In genomic region chr10:80030736-80031135, GRCm38 (mm10) we compare ENCODE assay signal across 1 mouse cellular context.
TF ChIP-seq lines count a peak whose summit lies in the region.

No protein-coding gene starts in this region.

TF ChIP-seq in CH12.LX, 34 proteins besides CTCF, POLR2A, EP300 and RAD21:
- TF ChIP-seq MYC (IDR thresholded peaks at IDR 0.05; ENCODE audit: low read depth, low read length): no peak
- TF ChIP-seq ZC3H11A (IDR thresholded peaks at IDR 0.05; ENCODE audit: low read depth, low read length): no peak
- TF ChIP-seq GABPA (IDR thresholded peaks at IDR 0.05; ENCODE audit: insufficient replicate concordance, low read depth, low read length): no peak
- no peak for TF ChIP-seq ZMIZ1 (IDR thresholded peaks at IDR 0.05; ENCODE audit: low read depth, low read length)
- TF ChIP-seq KAT2A (IDR thresholded peaks at IDR 0.05; ENCODE audit: insufficient replicate concordance, low read length): no peak
- no peak for TF ChIP-seq BHLHE40 (IDR thresholded peaks at IDR 0.05; ENCODE audit: low read depth, low read length)
- no peak for TF ChIP-seq ETS1 (conservative IDR thresholded peaks at IDR 0.05; ENCODE audit: low read depth, low read length)
- no peak for TF ChIP-seq MAZ (IDR thresholded peaks at IDR 0.05; ENCODE audit: low read depth, low read length)
- TF ChIP-seq TCF12 (IDR thresholded peaks at IDR 0.05; ENCODE audit: low read depth, low read length): no peak
- TF ChIP-seq CHD2 (IDR thresholded peaks at IDR 0.05; ENCODE audit: low read length): no peak
